Mouse (Mus musculus): ENCODE data around the gene Fcf1. TPM values are rescaled to one million over a fixed set of nuclear protein-coding genes. Genes with fewer than 3 reads are reported as not detected.

The Fcf1 gene
- total RNA-seq, 2 experiments from 2014 or later, result 35.0 to 36.0 TPM

GRCm38 (mm10) chr12:84958794-84959356 is 11.8 kb upstream of the Fcf1 start:
- DNase-seq (ENCODE audit: extremely low spot score in 1 of 2, low spot score in 1 of 2), result no peak

DNA sequence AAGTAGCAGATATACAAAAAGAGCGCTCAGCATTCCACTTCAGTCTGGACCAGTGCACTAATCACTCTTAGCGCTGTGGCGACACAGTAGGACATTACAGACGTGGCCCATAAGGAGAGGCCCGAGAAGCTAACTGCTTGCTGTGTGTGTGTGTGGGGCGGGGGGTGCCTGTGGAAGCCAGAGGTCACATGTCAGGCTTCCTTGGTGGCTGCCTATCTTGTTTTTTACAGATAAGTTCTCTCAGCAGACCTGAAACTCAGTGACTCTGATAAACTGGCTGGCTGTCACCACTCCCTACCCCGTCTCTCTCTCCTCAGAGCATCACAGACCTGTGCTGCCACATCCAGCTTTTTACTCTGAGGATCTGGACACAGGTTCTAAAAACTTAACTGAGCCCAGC is 8.1 kb upstream of the Fcf1 start:
- DNase-seq (ENCODE audit: extremely low spot score in 1 of 2, low spot score in 1 of 2), result no peak

GRCm38 (mm10) chr12:84968831-84969655 is 1.7 kb upstream of the Fcf1 start:
- no peak for DNase-seq (ENCODE audit: extremely low spot score in 1 of 2, low spot score in 1 of 2)

- peak in 1 of 2 experiments; percentile 10 for DNase-seq (ENCODE audit: extremely low spot score in 1 of 2, low spot score in 1 of 2)
These were observed 855 bp upstream of the Fcf1 start for GRCm38 (mm10) chr12:84969656-84970427.

- DNase-seq (ENCODE audit: extremely low spot score in 1 of 2, low spot score in 1 of 2), result no peak
These were observed 8.7 kb downstream of the Fcf1 start for GRCm38 (mm10) chr12:84979264-84979862.

GRCm38 (mm10) chr12:84989456-84989855 is 18.8 kb downstream of the Fcf1 start:
- DNase-seq (ENCODE audit: extremely low spot score in 1 of 2, low spot score in 1 of 2), result no peak

- DNase-seq (ENCODE audit: extremely low spot score in 1 of 2, low spot score in 1 of 2), result no peak
These were observed 24.5 kb downstream of the Fcf1 start for GRCm38 (mm10) chr12:84995112-84995761.

DNA sequence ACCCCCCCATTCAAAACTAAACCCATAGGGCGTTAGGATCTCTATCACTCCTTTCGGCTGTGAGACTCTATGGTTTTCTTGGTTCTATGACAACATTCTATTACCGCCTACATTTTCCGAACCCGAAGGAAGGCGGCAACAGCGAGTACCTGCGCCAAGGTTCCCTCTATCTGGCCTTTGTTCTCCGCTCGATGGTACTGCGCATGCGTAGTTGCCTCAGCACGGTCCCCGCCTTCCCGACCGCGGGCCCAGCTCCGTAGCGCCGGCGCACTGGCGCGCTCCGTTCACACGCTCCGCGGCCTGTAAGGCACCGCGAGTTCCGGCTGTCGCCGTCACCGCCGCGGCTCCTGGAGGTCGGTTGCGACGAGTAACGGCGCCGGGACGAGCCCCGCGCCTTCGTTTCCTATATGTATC is 25.4 kb downstream of the Fcf1 start, which contains the start of gene Ylpm1:
TSS of gene Ylpm1 (plus strand) at position 239 of the 414 bp plus-strand sequence.
- DNase-seq (ENCODE audit: extremely low spot score in 1 of 2, low spot score in 1 of 2), result peak; percentile 94 to 95

- DNase-seq (ENCODE audit: extremely low spot score in 1 of 2, low spot score in 1 of 2), result peak; percentile 19 to 49
These were observed 26.1 kb downstream of the Fcf1 start for GRCm38 (mm10) chr12:84996501-84997398.

GRCm38 (mm10) chr12:84999053-84999452 is 28.4 kb downstream of the Fcf1 start:
- DNase-seq (ENCODE audit: extremely low spot score in 1 of 2, low spot score in 1 of 2), result no peak

- no peak for DNase-seq (ENCODE audit: extremely low spot score in 1 of 2, low spot score in 1 of 2)
These were observed 35.5 kb downstream of the Fcf1 start for GRCm38 (mm10) chr12:85006206-85006605.

- DNase-seq (ENCODE audit: extremely low spot score in 1 of 2, low spot score in 1 of 2), result no peak
These were observed 36.3 kb downstream of the Fcf1 start for GRCm38 (mm10) chr12:85007021-85007420.

- DNase-seq (ENCODE audit: extremely low spot score in 1 of 2, low spot score in 1 of 2), result no peak
These were observed 39.1 kb downstream of the Fcf1 start for GRCm38 (mm10) chr12:85009776-85010175.

- DNase-seq (ENCODE audit: extremely low spot score in 1 of 2, low spot score in 1 of 2), result no peak
These were observed 39.8 kb downstream of the Fcf1 start for GRCm38 (mm10) chr12:85010541-85010940.

- no peak for DNase-seq (ENCODE audit: extremely low spot score in 1 of 2, low spot score in 1 of 2)
These were observed 41.5 kb downstream of the Fcf1 start for GRCm38 (mm10) chr12:85012185-85012584.

DNA sequence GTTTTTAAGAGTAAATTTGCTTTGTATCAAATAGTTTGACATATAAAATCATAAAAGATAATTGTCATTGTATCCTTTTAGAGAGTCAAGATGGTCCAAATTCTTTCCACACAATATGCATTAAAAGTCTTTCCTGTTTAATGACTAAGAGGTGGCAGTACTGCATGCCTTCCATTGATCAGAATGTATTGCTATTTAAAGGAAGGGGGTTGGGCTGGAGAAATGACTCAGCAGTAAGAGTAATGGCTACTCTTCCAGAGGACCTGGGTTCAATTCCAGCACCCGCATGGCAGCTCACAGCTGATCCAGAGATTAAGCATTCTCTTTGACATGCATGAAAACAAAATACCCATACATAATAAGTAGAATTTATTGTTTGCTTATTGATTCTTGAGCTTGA is 51.4 kb downstream of the Fcf1 start:
- DNase-seq (ENCODE audit: extremely low spot score in 1 of 2, low spot score in 1 of 2), result no peak

GRCm38 (mm10) chr12:85032710-85033109 is 62.0 kb downstream of the Fcf1 start:
- DNase-seq (ENCODE audit: extremely low spot score in 1 of 2, low spot score in 1 of 2), result peak in 1 of 2 experiments; percentile 13
